Mouse (Mus musculus): ENCODE measurements around the gene Atf1.

- TF ChIP-seq CTCF (IDR thresholded peaks at IDR 0.05; ENCODE audit: extremely low read depth, insufficient read depth, low read length) (no peak), POLR2A (IDR thresholded peaks at IDR 0.05; ENCODE audit: extremely low read depth, insufficient read depth, low read length) (no peak)
These were observed 50.0 kb downstream of the Atf1 start for GRCm38 (mm10) chr15:100277586-100277985.
